Comparison of ENCODE assay signal across 8 mouse cellular contexts in genomic region chr1:137899305-137899704, GRCm38 (mm10).
A peak's percentile ranks its signal among the peaks of the same experiment; 100 is the strongest.
DNase-seq lines count a peak whose midpoint lies in the region; ATAC-seq and TF ChIP-seq lines count a peak whose summit lies in the region.

No protein-coding gene starts in this region.

- under 1% methylated on average over 6 of the region's 6 CpGs for WGBS in heart, adult 2 months
- WGBS in forebrain, embryonic 16.5 days, result 1% methylated on average over 6 of the region's 6 CpGs
- WGBS in limb, embryonic 15.5 days, result under 1% methylated on average over 6 of the region's 6 CpGs
- 1% methylated on average over 6 of the region's 6 CpGs for WGBS in stomach, embryonic 15.5 days

- no peak for TF ChIP-seq CTCF in heart, adult 2 months (IDR thresholded peaks at IDR 0.05)
- TF ChIP-seq CTCF in CH12.LX (conservative IDR thresholded peaks at IDR 0.05 in 1 of 2, IDR thresholded peaks at IDR 0.05 in 1 of 2; ENCODE audit: low read depth in 2 of 2, low read length in 2 of 2), result no peak

- no peak for DNase-seq in heart, adult 2 months
- DNase-seq in heart, postnatal 36 days, result no peak
- DNase-seq in CH12.LX (ENCODE audit: extremely low read depth), result no peak
- no peak for DNase-seq in yolk sac, embryonic 10.5 days (ENCODE audit: low spot score)
- no peak for DNase-seq in cerebellum, adult 9-10 months

- peak overlapping the region; percentile 85 for H3K27ac ChIP-seq in heart, adult 2 months
- no peak overlapping the region; the same call in 1 of the 2 replicates for H3K27ac ChIP-seq in CH12.LX (ENCODE audit: insufficient read depth, low read depth)
- H3K27ac ChIP-seq in forebrain, embryonic 16.5 days (ENCODE audit: low read length), result peak overlapping the region; percentile 98
- H3K27ac ChIP-seq in limb, embryonic 15.5 days, result peak overlapping the region; percentile 97
- peak overlapping the region; percentile 95 for H3K27ac ChIP-seq in stomach, embryonic 15.5 days

- ATAC-seq in forebrain, embryonic 16.5 days, result no peak
- ATAC-seq in limb, embryonic 15.5 days (ENCODE audit: insufficient number of reproducible peaks, low FRiP score, low TSS enrichment, low read depth), result no peak
- no peak for ATAC-seq in stomach, embryonic 15.5 days (ENCODE audit: insufficient read depth, low FRiP score, low read depth)

- H3K79me2 ChIP-seq in heart, adult 2 months (replicated peaks; ENCODE audit: control insufficient read depth, insufficient read depth, low read length), result no peaks in the 10 kb centered on the region
- peaks cover 41% of the 10 kb centered on the region for H3K79me2 ChIP-seq in CH12.LX (replicated peaks; ENCODE audit: control insufficient read depth, extremely low read depth, insufficient read depth, poor library complexity, severe bottlenecking)

- no peaks in the 10 kb centered on the region for H3K27me3 ChIP-seq in heart, adult 2 months (ENCODE audit: control insufficient read depth, insufficient read depth, low read length)
- no peaks in the 10 kb centered on the region for H3K27me3 ChIP-seq in CH12.LX (replicated peaks)
- H3K27me3 ChIP-seq in forebrain, embryonic 16.5 days (replicated peaks; ENCODE audit: control insufficient read depth, insufficient read depth, low read length), result no peaks in the 10 kb centered on the region
- no peaks in the 10 kb centered on the region for H3K27me3 ChIP-seq in limb, embryonic 15.5 days
- H3K27me3 ChIP-seq in stomach, embryonic 15.5 days (replicated peaks), result no peaks in the 10 kb centered on the region

- TF ChIP-seq EP300 in heart, adult 2 months (IDR thresholded peaks at IDR 0.05; ENCODE audit: insufficient read depth, low read depth, low read length), result no peak
- TF ChIP-seq EP300 in CH12.LX (IDR thresholded peaks at IDR 0.05; ENCODE audit: low read length), result no peak

- TF ChIP-seq POLR2A in heart, adult 2 months (IDR thresholded peaks at IDR 0.05; ENCODE audit: insufficient read depth, low read depth, low read length), result no peak
- no peak for TF ChIP-seq POLR2A in CH12.LX (IDR thresholded peaks at IDR 0.05; ENCODE audit: low read depth, low read length)

- intact Hi-C loops in heart, adult 2 months (cut with DNase I), result loop anchor here (5.0 to 10.0 kb wide), 3 partner anchors 67 to 305 kb away; no protein-coding TSS in a partner anchor
- intact Hi-C loops in heart, postnatal 36 days (cut with DNase I), result loop anchor here (2.0 to 5.0 kb wide), 2 partner anchors 145 to 307 kb away; no protein-coding TSS in a partner anchor

- no peaks in the 10 kb centered on the region; the same call in none of the 2 replicates for H3K4me1 ChIP-seq in heart, adult 2 months (ENCODE audit: control insufficient read depth, insufficient read depth, low read length)
- H3K4me1 ChIP-seq in CH12.LX (ENCODE audit: control insufficient read depth in 1 of 2, insufficient read depth in 2 of 2), result peaks cover 2 to 21% of the 10 kb centered on the region in 2 experiments; a peak in 3 of 4 replicates
- peaks cover 11% of the 10 kb centered on the region for H3K4me1 ChIP-seq in forebrain, embryonic 16.5 days (replicated peaks; ENCODE audit: control insufficient read depth, insufficient read depth, low read length)
- peaks cover 3% of the 10 kb centered on the region; the same call in 1 of the 2 replicates for H3K4me1 ChIP-seq in limb, embryonic 15.5 days
- H3K4me1 ChIP-seq in stomach, embryonic 15.5 days, result no peaks in the 10 kb centered on the region

- in situ Hi-C loops in CH12.LX (cut with MboI; ENCODE audit: low pct_ligation_motif_present, low pct_unique_long_range_greater_than_20kb, low sequenced_read_pairs), result loop anchor here (10.0 kb wide), 1 partner anchor 145 kb away; no protein-coding TSS in a partner anchor

- peak overlapping the region; percentile 71; the same call in 1 of the 2 replicates for H3K4me2 ChIP-seq in CH12.LX (ENCODE audit: insufficient read depth, low read depth, poor library complexity, severe bottlenecking)
- H3K4me2 ChIP-seq in forebrain, embryonic 16.5 days (ENCODE audit: low read length), result peak overlapping the region; percentile 73
- peak overlapping the region; percentile 48 for H3K4me2 ChIP-seq in limb, embryonic 15.5 days
- peak overlapping the region; percentile 57 for H3K4me2 ChIP-seq in stomach, embryonic 15.5 days

- dilution Hi-C loops in CH12.LX (cut with MboI; ENCODE audit: extremely low pct_ligation_motif_present, extremely low pct_unique_long_range_greater_than_20kb, low sequenced_read_pairs), result no loop called here

- peak overlapping the region; percentile 75 for H3K4me3 ChIP-seq in heart, adult 2 months
- H3K4me3 ChIP-seq in CH12.LX (replicated peaks in 1 of 3; ENCODE audit: low read depth in 2 of 3, low read length in 2 of 3, poor library complexity in 1 of 3), result peak overlapping the region; percentile 55 to 79 (median 58)
- peak overlapping the region; percentile 93 for H3K4me3 ChIP-seq in forebrain, embryonic 16.5 days (replicated peaks; ENCODE audit: low read length)
- peak overlapping the region; percentile 66 for H3K4me3 ChIP-seq in limb, embryonic 15.5 days
- peak overlapping the region; percentile 73 for H3K4me3 ChIP-seq in stomach, embryonic 15.5 days (replicated peaks)

- no peak overlapping the region for H3K9ac ChIP-seq in heart, adult 2 months (ENCODE audit: low read depth, low read length)
- peak overlapping the region; percentile 91 for H3K9ac ChIP-seq in CH12.LX (ENCODE audit: insufficient read depth, low read depth)
- peak overlapping the region; percentile 88 for H3K9ac ChIP-seq in forebrain, embryonic 16.5 days (replicated peaks; ENCODE audit: low read depth, low read length)
- H3K9ac ChIP-seq in limb, embryonic 15.5 days, result peak overlapping the region; percentile 64; the same call in 1 of the 2 replicates
- peak overlapping the region; percentile 62; the same call in 1 of the 2 replicates for H3K9ac ChIP-seq in stomach, embryonic 15.5 days

- peaks cover 7% of the 10 kb centered on the region for H3K36me3 ChIP-seq in heart, adult 2 months (ENCODE audit: control insufficient read depth, insufficient read depth, low read length)
- H3K36me3 ChIP-seq in CH12.LX (replicated peaks in 1 of 2; ENCODE audit: control insufficient read depth in 1 of 2, insufficient read depth in 1 of 2, low read length in 1 of 2), result no peaks in the 10 kb centered on the region
- H3K36me3 ChIP-seq in forebrain, embryonic 16.5 days (ENCODE audit: control insufficient read depth, insufficient read depth), result no peaks in the 10 kb centered on the region
- no peaks in the 10 kb centered on the region for H3K36me3 ChIP-seq in limb, embryonic 15.5 days
- no peaks in the 10 kb centered on the region for H3K36me3 ChIP-seq in stomach, embryonic 15.5 days

- H3K9me3 ChIP-seq in CH12.LX (replicated peaks; ENCODE audit: low read length), result no peaks in the 10 kb centered on the region
- H3K9me3 ChIP-seq in forebrain, embryonic 16.5 days (ENCODE audit: control insufficient read depth, low read length), result no peaks in the 10 kb centered on the region
- H3K9me3 ChIP-seq in limb, embryonic 15.5 days, result no peaks in the 10 kb centered on the region
- no peaks in the 10 kb centered on the region for H3K9me3 ChIP-seq in stomach, embryonic 15.5 days

- no peak for TF ChIP-seq RAD21 in CH12.LX (IDR thresholded peaks at IDR 0.05; ENCODE audit: low read depth, low read length)

TF ChIP-seq in CH12.LX, 34 proteins besides CTCF, POLR2A, EP300 and RAD21:
- 0 out of 2 replicates have a peak, but pooled peaks have one; percentile 23 for TF ChIP-seq BHLHE40 (IDR thresholded peaks at IDR 0.05; ENCODE audit: low read depth, low read length)
- TF ChIP-seq CHD1 (IDR thresholded peaks at IDR 0.05; ENCODE audit: low read depth, low read length), result peak; percentile 69; the same call in 1 of the 2 replicates
- TF ChIP-seq MYC (IDR thresholded peaks at IDR 0.05; ENCODE audit: low read depth, low read length), result 0 out of 2 replicates have a peak, but pooled peaks have one; percentile 3
- no peak for TF ChIP-seq SMC3 (IDR thresholded peaks at IDR 0.05; ENCODE audit: low read depth, low read length)
- no peak for TF ChIP-seq E2F4 (IDR thresholded peaks at IDR 0.05; ENCODE audit: insufficient replicate concordance, low read depth, low read length)
- TF ChIP-seq CHD2 (IDR thresholded peaks at IDR 0.05; ENCODE audit: low read length), result 0 out of 2 replicates have a peak, but pooled peaks have one; percentile 40
- no peak for TF ChIP-seq MEF2A (IDR thresholded peaks at IDR 0.05; ENCODE audit: borderline replicate concordance, low read depth, low read length)
- peak; percentile 48; the same call in 1 of the 2 replicates for TF ChIP-seq SIN3A (IDR thresholded peaks at IDR 0.05; ENCODE audit: low read length)
- TF ChIP-seq ZNF384 (IDR thresholded peaks at IDR 0.05; ENCODE audit: low read depth, low read length), result peak; percentile 46; the same call in 1 of the 2 replicates
- peak; percentile 18 for TF ChIP-seq MXI1 (IDR thresholded peaks at IDR 0.05; ENCODE audit: low read depth, low read length)
